Mouse (Mus musculus) ovary, adult 10 weeks (tissue): Measurements from ENCODE around the gene Zfp933. TPM values are rescaled to one million over a fixed set of nuclear protein-coding genes. Genes with fewer than 3 reads are reported as not detected.

Experiments used
- polyA plus RNA-seq: library from polyadenylated mRNA; stranded (reverse); fragments of 350-450 nt; fragmentation: Illumina TruSeq; extraction: RNeasy Lipid Tissue Mini Kit (QIAGEN cat#74804); gene quantifications from one replicate; pipeline ENCODE4 v1.2.3, GENCODE M21; 2014

Gene Zfp933
- 39.9 TPM for polyA plus RNA-seq

DNA sequence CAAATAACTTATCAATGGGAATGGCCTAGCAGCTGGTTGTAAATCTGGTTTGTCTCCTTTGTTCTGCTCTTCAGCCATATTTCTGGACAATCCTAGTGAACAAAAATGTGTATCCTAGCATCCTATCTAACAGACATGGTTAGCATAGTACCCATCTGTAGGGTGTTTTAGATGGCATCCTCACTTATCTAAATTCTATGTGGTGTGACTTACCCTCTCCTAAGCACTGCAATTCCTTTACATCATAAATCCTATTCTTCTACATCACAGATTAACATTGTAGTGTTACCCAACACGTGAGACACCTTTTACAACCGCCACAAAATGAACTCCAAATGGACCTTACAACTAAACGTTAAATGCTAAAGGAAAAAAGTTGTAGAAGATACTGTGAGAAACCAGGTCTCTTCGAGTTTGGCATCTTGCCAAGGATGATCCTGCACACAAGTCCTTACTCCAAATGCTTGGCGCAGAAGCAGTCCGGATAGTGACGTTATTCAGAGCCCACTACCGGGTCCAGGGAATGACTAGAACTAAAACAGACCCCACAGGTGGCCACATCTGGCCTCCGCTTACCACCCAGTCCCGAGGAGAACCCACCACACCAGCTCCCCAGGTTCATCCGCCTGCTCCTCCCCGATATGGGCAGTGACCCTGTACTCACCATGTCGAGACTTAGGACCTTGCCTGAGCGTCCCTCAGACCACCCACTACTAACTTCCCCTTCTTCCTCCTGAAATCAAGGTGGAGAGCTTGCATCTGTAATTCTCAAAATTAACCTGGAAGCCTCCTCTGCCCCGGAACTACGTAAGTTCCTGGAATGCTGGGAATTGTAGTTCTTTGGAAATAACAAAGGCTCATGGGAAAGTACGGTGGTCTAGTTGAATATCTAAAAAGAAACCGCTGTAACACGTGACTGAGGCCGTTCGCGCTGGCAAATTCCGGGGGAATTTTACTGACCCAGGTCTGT, at the start of gene Zfp933:
Gene Zfp933 (minus strand): TSS at position 753 of the 970 bp plus-strand sequence.

DNA sequence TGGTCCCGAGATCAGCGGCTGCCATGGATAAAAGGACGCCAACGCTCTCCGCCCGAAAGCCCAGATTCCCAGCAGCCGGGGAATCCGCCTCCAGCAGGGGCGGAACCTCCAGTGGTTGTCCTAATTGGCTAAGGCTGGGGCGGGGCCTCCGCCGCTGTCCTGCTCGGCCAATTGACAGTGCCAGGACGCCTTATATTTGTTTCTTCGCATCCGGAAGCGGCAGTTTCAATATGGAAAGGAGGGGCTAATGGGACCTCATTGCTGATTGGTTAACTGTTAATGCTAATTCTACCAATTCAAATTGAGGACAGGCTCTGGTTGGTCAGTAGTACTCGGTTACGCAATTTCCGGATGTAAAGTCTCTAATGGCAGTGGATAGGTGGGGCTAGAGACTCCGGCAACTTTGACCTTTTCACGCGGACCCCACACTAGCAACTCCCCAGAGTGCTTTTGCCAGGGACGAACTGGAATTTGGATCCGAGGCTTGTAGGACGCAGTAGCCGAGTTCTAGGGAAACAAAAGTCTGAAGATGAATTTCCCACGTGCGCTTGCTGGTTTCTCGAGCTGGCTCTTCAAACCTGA, 20.4 kb upstream of the Zfp933 start, which contains the start of the genes Miip and Fv1:
Gene Miip (minus strand): TSS at position 367 of the 582 bp plus-strand sequence.
Gene Fv1 (plus strand): TSS at position 530 of the 582 bp plus-strand sequence.

DNA sequence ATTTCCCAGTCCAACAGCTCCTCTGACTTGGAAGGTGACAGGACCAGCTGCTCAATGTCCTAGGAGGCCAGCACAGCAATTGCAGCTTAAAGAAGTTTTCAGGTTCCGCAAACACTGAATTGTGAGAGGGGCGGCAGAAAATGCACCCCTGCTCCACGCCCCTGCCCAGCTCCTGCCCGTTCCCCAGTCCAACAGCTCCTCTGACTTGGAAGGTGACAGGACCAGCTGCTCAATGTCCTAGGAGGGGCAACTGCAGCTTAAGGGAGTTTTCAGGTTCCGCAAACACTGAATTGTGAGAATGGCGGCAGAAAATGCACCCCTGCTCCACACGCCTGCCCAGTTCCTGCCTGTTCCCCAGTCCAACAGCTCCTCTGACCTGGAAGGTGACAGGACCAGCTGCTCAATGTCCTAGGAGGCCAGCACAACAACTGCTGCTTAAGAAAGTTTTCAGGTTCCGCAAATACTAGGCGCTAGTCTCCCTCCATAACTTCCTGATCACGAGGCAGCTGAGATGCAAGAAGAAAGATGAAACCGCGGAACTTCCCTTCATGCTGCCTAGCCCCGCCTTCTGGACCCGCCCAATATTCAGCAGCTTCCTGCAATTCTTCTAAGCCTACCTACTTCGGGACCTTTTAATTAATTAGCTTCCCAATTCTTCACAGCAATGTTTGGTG, 38.7 kb downstream of the Zfp933 start, which contains the start of gene Zfp984:
Gene Zfp984 (minus strand): TSS at position 497 of the 674 bp plus-strand sequence.

Other genes with a start within 250 kb of the Zfp933 start
- gene Zfp979, start 205.9 kb downstream of the Zfp933 start, polyA plus RNA-seq, result 73.2 TPM
- 2.7 TPM for gene Zfp534, start 145.8 kb downstream of the Zfp933 start, polyA plus RNA-seq
- gene Zfp984, start 38.6 kb downstream of the Zfp933 start, polyA plus RNA-seq, result 125 TPM
- not detected for gene Miip, start 20.4 kb upstream of the Zfp933 start, polyA plus RNA-seq
- gene Fv1, start 20.6 kb upstream of the Zfp933 start, polyA plus RNA-seq, result 7.5 TPM
- gene Mfn2, start 56.3 kb upstream of the Zfp933 start, polyA plus RNA-seq, result 11.8 TPM
- 3.3 TPM for gene Plod1, start 88.4 kb upstream of the Zfp933 start, polyA plus RNA-seq
- 10.2 TPM for gene 2510039O18Rik, start 92.5 kb upstream of the Zfp933 start, polyA plus RNA-seq
- not detected for gene Nppb, start 137.4 kb upstream of the Zfp933 start, polyA plus RNA-seq
- gene Nppa, start 152.4 kb upstream of the Zfp933 start, polyA plus RNA-seq, result not detected
- gene Clcn6, start 190.5 kb upstream of the Zfp933 start, polyA plus RNA-seq, result 3.2 TPM
- 2.0 TPM for gene Mthfr, start 190.7 kb upstream of the Zfp933 start, polyA plus RNA-seq
- gene Agtrap, start 239.7 kb upstream of the Zfp933 start, polyA plus RNA-seq, result 12.6 TPM